Mouse (Mus musculus): ENCODE measurements around the gene Rrp12.

- TF ChIP-seq CTCF (conservative IDR thresholded peaks at IDR 0.05; ENCODE audit: insufficient read depth, insufficient read length, low read depth, low read length) (no peak), POLR2A (IDR thresholded peaks at IDR 0.05; ENCODE audit: low read depth, low read length) (no peak)
These were observed 82.6 kb downstream of the Rrp12 start for GRCm38 (mm10) chr19:41813374-41813773.
